Mouse (Mus musculus): ENCODE results near the gene Cog5.

DNA sequence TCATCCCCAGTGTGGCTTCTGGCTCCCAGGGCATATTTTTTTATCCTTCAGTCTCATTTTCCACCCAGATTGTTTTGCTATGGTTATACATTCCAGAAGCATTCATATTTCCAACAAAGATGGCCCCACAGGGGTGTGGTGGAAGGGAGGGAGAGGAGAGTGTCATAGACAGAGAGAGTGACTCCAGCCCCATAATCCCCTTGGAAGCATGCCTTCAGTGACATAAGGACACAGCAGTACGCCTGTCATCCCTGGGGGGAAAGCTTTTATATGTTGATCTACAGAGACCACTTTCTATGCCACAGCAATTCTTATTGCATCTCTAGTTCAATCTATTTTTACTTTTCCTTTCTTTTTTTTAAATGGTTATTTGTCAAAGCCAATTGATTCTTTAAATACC lies 129.6 kb downstream of the Cog5 start:
- TF ChIP-seq CTCF (IDR thresholded peaks at IDR 0.05; ENCODE audit: control insufficient read depth, insufficient read depth, low read length) (no peak), POLR2A (IDR thresholded peaks at IDR 0.05; ENCODE audit: borderline replicate concordance, control insufficient read depth, low read depth, low read length) (no peak)

All from bone marrow, adult 2 months (tissue).